Mouse (Mus musculus): ENCODE results near the gene Tktl1.

DNA sequence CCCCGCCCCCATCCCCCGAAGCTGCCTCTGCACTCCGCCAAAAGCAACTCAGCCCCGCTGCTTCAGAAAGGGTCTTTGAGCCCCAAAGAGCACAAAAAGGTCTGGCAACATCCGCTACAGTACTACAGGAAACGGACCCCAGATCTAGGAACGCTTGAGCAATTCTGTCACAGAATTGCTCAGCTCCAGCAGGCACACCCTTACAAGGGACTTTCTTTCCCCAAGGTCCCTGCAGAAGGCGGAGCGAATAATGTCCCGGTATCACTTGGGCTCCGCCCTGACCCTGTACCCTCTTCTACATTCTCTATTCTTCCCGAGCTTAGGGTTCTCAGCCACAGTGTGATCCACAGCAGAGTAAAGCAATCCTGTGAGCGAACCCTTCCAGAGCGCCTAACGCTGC is 69.6 kb downstream of the Tktl1 start:
- no peak for TF ChIP-seq POLR2A (IDR thresholded peaks at IDR 0.05; ENCODE audit: low read depth, low read length)
- TF ChIP-seq CTCF (IDR thresholded peaks at IDR 0.05; ENCODE audit: borderline replicate concordance, insufficient read depth, low read length): no peak
